Mouse (Mus musculus): Measurements from ENCODE around the gene Nr1i3.

DNA sequence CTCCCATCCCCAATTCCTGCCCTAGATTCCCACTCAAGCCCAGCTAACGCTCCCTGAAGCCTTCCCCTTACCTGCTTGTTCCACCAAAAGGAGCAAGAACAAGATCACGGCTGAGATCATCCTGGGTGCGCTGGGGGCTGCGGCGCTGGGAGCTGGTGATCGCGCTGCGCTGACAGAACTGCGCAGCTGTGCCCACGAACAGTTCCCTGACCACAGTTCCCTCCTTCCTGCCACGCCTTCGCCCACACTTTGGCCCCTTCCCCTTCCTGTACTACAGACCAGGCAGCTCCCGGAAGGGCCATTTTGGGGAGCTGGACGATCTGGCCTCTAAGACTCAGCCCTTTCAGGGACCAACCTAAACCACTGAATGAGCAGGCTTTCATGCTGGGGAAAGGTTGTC, 20.4 kb downstream of the Nr1i3 start, which contains the start of gene Fcer1g:
- no peak for TF ChIP-seq CTCF (IDR thresholded peaks at IDR 0.05; ENCODE audit: extremely low read depth, insufficient read length, insufficient replicate concordance, low read depth, low read length)
- no peak for TF ChIP-seq POLR2A (IDR thresholded peaks at IDR 0.05; ENCODE audit: low read depth, low read length)

All from small intestine, adult 2 months (tissue).